Mouse (Mus musculus): ENCODE results near the gene Gzma. TPM values are rescaled to one million over a fixed set of nuclear protein-coding genes. Genes with fewer than 3 reads are reported as not detected.

Gzma gene
- polyA plus RNA-seq, 1 experiment: not detected

- H3ac ChIP-seq (ENCODE audit: control insufficient read depth, insufficient read length, low read depth): no peak overlapping the region
- no peaks in the 10 kb centered on the region for H3K27me3 ChIP-seq (ENCODE audit: control insufficient read depth, insufficient read depth, insufficient read length)
- no peak for TF ChIP-seq FOSL1 (IDR thresholded peaks at IDR 0.05; ENCODE audit: insufficient read depth, low read length, poor library complexity, severe bottlenecking)
- no peak for TF ChIP-seq USF1 (IDR thresholded peaks at IDR 0.05; ENCODE audit: low read depth)
- TF ChIP-seq CTCF (IDR thresholded peaks at IDR 0.05; ENCODE audit: control insufficient read depth, insufficient read depth, insufficient read length): no peak
- TF ChIP-seq MYOD1 (IDR thresholded peaks at IDR 0.05; ENCODE audit: control insufficient read depth, insufficient read length, low read depth): no peak
- TF ChIP-seq MYOG (IDR thresholded peaks at IDR 0.05; ENCODE audit: control insufficient read depth, extremely low read depth, insufficient read length): no peak
- TF ChIP-seq MAX (IDR thresholded peaks at IDR 0.05): no peak
- no peak for TF ChIP-seq CEBPB (IDR thresholded peaks at IDR 0.05; ENCODE audit: low read depth)
- no peaks in the 10 kb centered on the region for H3K79me3 ChIP-seq (ENCODE audit: low read depth)
- H3K4me3 ChIP-seq (ENCODE audit: insufficient read depth, poor library complexity, severe bottlenecking): no peak overlapping the region
- no peaks in the 10 kb centered on the region for H3K79me2 ChIP-seq (ENCODE audit: control insufficient read depth, insufficient read depth)
- H3K36me3 ChIP-seq (ENCODE audit: control insufficient read depth, insufficient read depth): no peaks in the 10 kb centered on the region
Observed at GRCm38 (mm10) chr13:113087226-113088017, 13.4 kb downstream of the Gzma start.

GRCm38 (mm10) chr13:113084732-113085131, 16.0 kb downstream of the Gzma start:
- H3K79me2 ChIP-seq (ENCODE audit: control insufficient read depth, insufficient read depth): no peaks in the 10 kb centered on the region
- no peak for TF ChIP-seq CTCF (IDR thresholded peaks at IDR 0.05; ENCODE audit: control insufficient read depth, insufficient read depth, insufficient read length)
- TF ChIP-seq FOSL1 (IDR thresholded peaks at IDR 0.05; ENCODE audit: insufficient read depth, low read length, poor library complexity, severe bottlenecking): no peak
- no peak for TF ChIP-seq MAX (IDR thresholded peaks at IDR 0.05)
- no peak overlapping the region for H3K4me3 ChIP-seq (ENCODE audit: insufficient read depth, poor library complexity, severe bottlenecking)

GRCm38 (mm10) chr13:113082101-113082500, 18.7 kb downstream of the Gzma start:
- no peaks in the 10 kb centered on the region for H3K36me3 ChIP-seq (ENCODE audit: control insufficient read depth, insufficient read depth)
- H3K79me3 ChIP-seq (ENCODE audit: low read depth): no peaks in the 10 kb centered on the region
- TF ChIP-seq CEBPB (IDR thresholded peaks at IDR 0.05; ENCODE audit: low read depth) (no peak), USF1 (IDR thresholded peaks at IDR 0.05; ENCODE audit: low read depth) (no peak), FOSL1 (IDR thresholded peaks at IDR 0.05; ENCODE audit: insufficient read depth, low read length, poor library complexity, severe bottlenecking) (no peak), MYOD1 (IDR thresholded peaks at IDR 0.05; ENCODE audit: control insufficient read depth, insufficient read length, low read depth) (no peak), MAX (IDR thresholded peaks at IDR 0.05) (no peak), CTCF (IDR thresholded peaks at IDR 0.05; ENCODE audit: control insufficient read depth, insufficient read depth, insufficient read length) (no peak), MYOG (IDR thresholded peaks at IDR 0.05; ENCODE audit: control insufficient read depth, extremely low read depth, insufficient read length) (no peak)
- H3K4me3 ChIP-seq (ENCODE audit: insufficient read depth, poor library complexity, severe bottlenecking): no peak overlapping the region
- no peaks in the 10 kb centered on the region for H3K27me3 ChIP-seq (ENCODE audit: control insufficient read depth, insufficient read depth, insufficient read length)
- H3ac ChIP-seq (ENCODE audit: control insufficient read depth, insufficient read length, low read depth): no peak overlapping the region
- H3K79me2 ChIP-seq (ENCODE audit: control insufficient read depth, insufficient read depth): no peaks in the 10 kb centered on the region

More at GRCm38 (mm10) chr13:113084732-113085131, 16.0 kb downstream of the Gzma start:
- no peaks in the 10 kb centered on the region for H3K36me3 ChIP-seq (ENCODE audit: control insufficient read depth, insufficient read depth)
- no peaks in the 10 kb centered on the region for H3K27me3 ChIP-seq (ENCODE audit: control insufficient read depth, insufficient read depth, insufficient read length)
- no peak overlapping the region for H3ac ChIP-seq (ENCODE audit: control insufficient read depth, insufficient read length, low read depth)
- no peaks in the 10 kb centered on the region for H3K79me3 ChIP-seq (ENCODE audit: low read depth)

GRCm38 (mm10) chr13:113079021-113079420, 21.8 kb downstream of the Gzma start:
- Histone ChIP-seq H3K36me3 (ENCODE audit: control insufficient read depth, insufficient read depth) (no peaks in the 10 kb centered on the region), H3K27me3 (ENCODE audit: control insufficient read depth, insufficient read depth, insufficient read length) (no peaks in the 10 kb centered on the region), H3K4me3 (ENCODE audit: insufficient read depth, poor library complexity, severe bottlenecking) (no peak overlapping the region), H3ac (ENCODE audit: control insufficient read depth, insufficient read length, low read depth) (no peak overlapping the region), H3K79me3 (ENCODE audit: low read depth) (no peaks in the 10 kb centered on the region), H3K79me2 (ENCODE audit: control insufficient read depth, insufficient read depth) (no peaks in the 10 kb centered on the region)
- TF ChIP-seq FOSL1 (IDR thresholded peaks at IDR 0.05; ENCODE audit: insufficient read depth, low read length, poor library complexity, severe bottlenecking) (no peak), MYOG (IDR thresholded peaks at IDR 0.05; ENCODE audit: control insufficient read depth, extremely low read depth, insufficient read length) (no peak), MYOD1 (IDR thresholded peaks at IDR 0.05; ENCODE audit: control insufficient read depth, insufficient read length, low read depth) (no peak)

GRCm38 (mm10) chr13:113064542-113064941, 36.2 kb downstream of the Gzma start:
- no peak overlapping the region for H3K4me3 ChIP-seq (ENCODE audit: insufficient read depth, poor library complexity, severe bottlenecking)
- H3K79me2 ChIP-seq (ENCODE audit: control insufficient read depth, insufficient read depth): no peaks in the 10 kb centered on the region
- no peaks in the 10 kb centered on the region for H3K36me3 ChIP-seq (ENCODE audit: control insufficient read depth, insufficient read depth)
- TF ChIP-seq MAX (IDR thresholded peaks at IDR 0.05) (no peak), USF1 (IDR thresholded peaks at IDR 0.05; ENCODE audit: low read depth) (no peak), MYOG (IDR thresholded peaks at IDR 0.05; ENCODE audit: control insufficient read depth, extremely low read depth, insufficient read length) (no peak), FOSL1 (IDR thresholded peaks at IDR 0.05; ENCODE audit: insufficient read depth, low read length, poor library complexity, severe bottlenecking) (no peak), CTCF (IDR thresholded peaks at IDR 0.05; ENCODE audit: control insufficient read depth, insufficient read depth, insufficient read length) (no peak), CEBPB (IDR thresholded peaks at IDR 0.05; ENCODE audit: low read depth) (no peak), MYOD1 (IDR thresholded peaks at IDR 0.05; ENCODE audit: control insufficient read depth, insufficient read length, low read depth) (no peak)
- H3ac ChIP-seq (ENCODE audit: control insufficient read depth, insufficient read length, low read depth): no peak overlapping the region
- H3K27me3 ChIP-seq (ENCODE audit: control insufficient read depth, insufficient read depth, insufficient read length): no peaks in the 10 kb centered on the region
- no peaks in the 10 kb centered on the region for H3K79me3 ChIP-seq (ENCODE audit: low read depth)

- no peaks in the 10 kb centered on the region for H3K27me3 ChIP-seq (ENCODE audit: control insufficient read depth, insufficient read depth, insufficient read length)
- TF ChIP-seq CEBPB (IDR thresholded peaks at IDR 0.05; ENCODE audit: low read depth): no peak
- TF ChIP-seq CTCF (IDR thresholded peaks at IDR 0.05; ENCODE audit: control insufficient read depth, insufficient read depth, insufficient read length): no peak
- no peak for TF ChIP-seq MYOG (IDR thresholded peaks at IDR 0.05; ENCODE audit: control insufficient read depth, extremely low read depth, insufficient read length)
- H3ac ChIP-seq (ENCODE audit: control insufficient read depth, insufficient read length, low read depth): no peak overlapping the region
- H3K36me3 ChIP-seq (ENCODE audit: control insufficient read depth, insufficient read depth): no peaks in the 10 kb centered on the region
- no peaks in the 10 kb centered on the region for H3K79me2 ChIP-seq (ENCODE audit: control insufficient read depth, insufficient read depth)
- no peak overlapping the region for H3K4me3 ChIP-seq (ENCODE audit: insufficient read depth, poor library complexity, severe bottlenecking)
- no peaks in the 10 kb centered on the region for H3K79me3 ChIP-seq (ENCODE audit: low read depth)
Observed at GRCm38 (mm10) chr13:113061746-113062145, 39.0 kb downstream of the Gzma start.
